Mouse (Mus musculus) lung, embryonic 14.5 days (tissue): ENCODE data around the gene Map3k6. TPM values are rescaled to one million over a fixed set of nuclear protein-coding genes. Genes with fewer than 3 reads are reported as not detected.
A peak's percentile ranks its signal among the peaks of the same experiment; 100 is the strongest.

Source experiments
- ATAC-seq: fragments of 200-750 bp; cut with Nextera tagmentation; 2 replicates; pipeline ENCODE4 v1.8.0; 2017; ENCODE audit warnings: mild to moderate bottlenecking, moderate TSS enrichment, moderate library complexity; ENCODE audit not compliant: insufficient read depth
- DNase-seq: peaks from one replicate; pipeline ENCODE4 v3.0.0-alpha.2; 2015
- H3K27ac ChIP-seq: fragments of 300-500 bp; sonication (generic); 2 replicates; pipeline ENCODE4 v1.5.1; 2014; ENCODE audit warnings: low read depth, mild to moderate bottlenecking, moderate library complexity
- H3K27me3 ChIP-seq: fragments of 300-500 bp; sonication (generic); 2 replicates; pipeline ENCODE4 v1.6.1; 2014; ENCODE audit warnings: low read length, control low read depth; ENCODE audit not compliant: insufficient read depth
- H3K36me3 ChIP-seq: fragments of 300-500 bp; sonication (generic); 2 replicates; pipeline ENCODE4 v1.6.1; 2014; ENCODE audit warnings: control low read depth; ENCODE audit not compliant: insufficient read depth
- H3K4me1 ChIP-seq: fragments of 300-500 bp; sonication (generic); 2 replicates; pipeline ENCODE4 v1.6.1; 2014; ENCODE audit warnings: antibody characterized with exemption, control low read depth; ENCODE audit not compliant: insufficient read depth
- H3K4me2 ChIP-seq: fragments of 300-500 bp; sonication (generic); 2 replicates; pipeline ENCODE4 v1.6.1; 2014; ENCODE audit warnings: mild to moderate bottlenecking
- H3K4me3 ChIP-seq: fragments of 300-500 bp; sonication (generic); 2 replicates; pipeline ENCODE4 v1.5.1; 2014; ENCODE audit warnings: low read depth, low read length
- H3K9ac ChIP-seq: fragments of 300-500 bp; sonication (generic); 2 replicates; pipeline ENCODE4 v1.6.1; 2014
- H3K9me3 ChIP-seq: fragments of 300-500 bp; sonication (generic); 2 replicates; pipeline ENCODE4 v1.6.1; 2016; ENCODE audit warnings: low read depth, low read length, control low read depth
- CTCF ChIP-seq: IDR thresholded peaks from 2 replicates; pipeline ENCODE4 v1.5.1; 2016; ENCODE audit warnings: antibody characterized with exemption, low read depth
- WGBS: fragments of 180-500 bp; shearing (Covaris S2); extraction: QIAGEN DNeasy Blood & Tissue Kit; methylation state at CpG from one replicate; pipeline ENCODE4 v1.1.7; 2014; 5-methylcytosine and 5-hydroxymethylcytosine counted together
- polyA plus RNA-seq: library from polyadenylated mRNA; unstranded; fragments of >200 nt; fragmentation: Nextera tagmentation; extraction: Ambion mirVana; gene quantifications from 2 replicates; pipeline ENCODE4 v1.2.1, GENCODE M21; 2014

The Map3k6 gene
- polyA plus RNA-seq, 1 experiment from 2014 or later, result 2.2 TPM

DNA sequence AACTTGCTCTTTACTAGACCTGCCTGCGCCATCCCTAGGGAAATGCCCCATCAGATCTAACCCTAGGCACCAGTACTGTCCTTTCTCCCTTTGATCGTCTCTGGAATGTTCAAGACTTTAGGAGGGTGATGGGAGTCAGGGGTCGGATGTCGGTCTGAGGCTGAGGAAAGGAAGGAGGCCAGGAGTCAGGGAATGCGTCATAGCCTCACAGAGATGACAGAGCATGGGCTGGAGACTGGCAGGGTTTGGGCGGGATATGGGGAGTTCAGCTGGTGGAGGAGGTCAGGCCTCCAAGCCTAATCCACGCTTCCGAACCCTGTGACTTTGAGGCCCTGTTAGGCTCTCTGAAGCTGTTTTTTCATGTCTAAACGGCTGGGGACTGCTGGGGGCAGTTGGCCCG lies 27.0 kb upstream of the Map3k6 start:
- Histone ChIP-seq H3K4me3 (no peak overlapping the region), H3K4me1 (peaks cover 11% of the 10 kb centered on the region), H3K27ac (no peak overlapping the region), H3K9me3 (no peaks in the 10 kb centered on the region), H3K4me2 (peak overlapping the region; percentile 100), H3K9ac (no peak overlapping the region), H3K27me3 (peaks cover 28% of the 10 kb centered on the region; the same call in 1 of the 2 replicates), H3K36me3 (no peaks in the 10 kb centered on the region)
- no peak for DNase-seq
- TF ChIP-seq CTCF, result no peak
- 17% methylated on average over 10 of the region's 10 CpGs for WGBS
- 0 out of 2 replicates have a peak, but pooled peaks have one; percentile 9 for ATAC-seq

GRCm38 (mm10) chr4:133217641-133218040 lies 23.0 kb upstream of the Map3k6 start:
- peak; percentile 98 for TF ChIP-seq CTCF
- 4% methylated on average over 5 of the region's 5 CpGs for WGBS
- Histone ChIP-seq H3K9ac (no peak overlapping the region), H3K9me3 (no peaks in the 10 kb centered on the region), H3K4me1 (peaks cover 5% of the 10 kb centered on the region), H3K27ac (no peak overlapping the region), H3K4me3 (no peak overlapping the region), H3K27me3 (peaks cover 15% of the 10 kb centered on the region; the same call in 1 of the 2 replicates), H3K4me2 (no peak overlapping the region), H3K36me3 (no peaks in the 10 kb centered on the region)
- DNase-seq (peak; percentile 86), ATAC-seq (no peak)

DNA sequence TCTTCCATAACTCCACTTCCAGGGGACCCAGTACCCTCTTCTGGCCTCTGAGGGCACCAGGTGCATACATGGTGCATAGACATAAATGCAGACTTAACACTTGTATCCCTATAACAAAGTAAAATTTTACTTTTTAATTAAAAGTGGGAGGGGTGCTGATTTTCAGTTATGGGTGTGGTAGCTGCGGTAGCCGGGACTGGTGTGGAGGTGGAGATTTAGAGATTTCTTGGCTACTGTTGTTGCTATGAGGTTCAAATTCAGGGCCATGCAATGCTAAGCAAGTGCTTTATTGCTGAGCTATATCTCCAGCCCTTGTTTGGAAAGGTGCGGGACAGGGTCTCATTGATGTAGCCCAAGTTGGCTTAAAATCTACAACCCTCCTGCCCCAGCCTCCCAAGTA lies 21.9 kb upstream of the Map3k6 start:
- DNase-seq (no peak), ATAC-seq (no peak)
- H3K27me3 ChIP-seq, result peaks cover 4% of the 10 kb centered on the region; the same call in 1 of the 2 replicates

DNA sequence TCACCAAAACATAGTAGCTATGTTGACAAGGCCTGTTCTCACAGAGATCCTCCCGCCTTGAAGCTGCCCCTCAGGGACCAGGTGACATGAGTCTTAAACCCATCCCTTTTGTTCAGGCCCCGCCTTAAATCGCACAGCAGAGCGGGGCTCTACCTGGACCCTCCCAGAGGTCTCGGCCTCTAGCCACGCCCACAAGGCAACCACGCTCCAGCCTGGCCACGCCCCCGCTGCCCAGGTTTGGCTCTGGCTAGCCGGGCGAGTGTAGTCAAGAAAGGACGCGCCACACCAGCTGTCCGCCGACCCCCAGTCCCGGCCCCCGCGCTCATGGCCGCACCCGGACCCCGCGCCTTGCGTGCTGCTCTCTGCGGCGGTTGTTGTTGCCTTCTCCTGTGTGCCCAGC lies 20.0 kb upstream of the Map3k6 start:
- DNase-seq (peak; percentile 72), ATAC-seq (no peak)

More for the DNA sequence above, 21.9 kb upstream of the Map3k6 start:
- 85% methylated on average over 3 of the region's 3 CpGs for WGBS
- Histone ChIP-seq H3K4me3 (no peak overlapping the region), H3K36me3 (no peaks in the 10 kb centered on the region), H3K9ac (no peak overlapping the region), H3K27ac (no peak overlapping the region), H3K4me2 (no peak overlapping the region), H3K9me3 (no peaks in the 10 kb centered on the region), H3K4me1 (no peaks in the 10 kb centered on the region; the same call in 1 of the 2 replicates)
- TF ChIP-seq CTCF, result no peak

DNA sequence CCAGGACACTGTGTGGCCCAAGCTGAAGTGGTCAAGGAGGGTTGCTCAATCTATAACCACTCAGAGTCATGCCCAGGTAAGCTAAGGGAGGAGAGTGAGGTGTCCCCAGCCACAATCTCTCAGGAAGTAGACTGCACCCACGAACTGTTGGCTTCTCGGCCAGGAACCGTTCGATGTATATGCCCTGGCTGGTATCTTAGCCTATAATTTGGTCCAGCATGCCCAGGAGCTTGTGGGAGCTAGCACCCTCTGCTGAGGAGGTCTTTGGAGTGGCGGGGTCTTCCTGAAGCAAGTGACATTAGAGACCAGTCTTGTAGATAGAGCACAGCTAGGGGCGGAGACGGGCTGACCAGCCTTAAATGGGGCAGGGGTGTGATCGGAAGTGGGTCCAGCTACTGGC lies 18.9 kb upstream of the Map3k6 start:
- ATAC-seq (no peak), DNase-seq (no peak)
- H3K9me3 ChIP-seq, result no peaks in the 10 kb centered on the region
- no peak overlapping the region for H3K9ac ChIP-seq
- no peak for TF ChIP-seq CTCF
- no peaks in the 10 kb centered on the region for H3K27me3 ChIP-seq
- no peak overlapping the region for H3K27ac ChIP-seq
- H3K4me1 ChIP-seq, result no peaks in the 10 kb centered on the region; the same call in 1 of the 2 replicates
- no peak overlapping the region for H3K4me3 ChIP-seq
- 80% methylated on average over 8 of the region's 8 CpGs for WGBS
- no peak overlapping the region for H3K4me2 ChIP-seq
- H3K36me3 ChIP-seq, result no peaks in the 10 kb centered on the region

More for the DNA sequence above, 20.0 kb upstream of the Map3k6 start:
- Histone ChIP-seq H3K36me3 (no peaks in the 10 kb centered on the region), H3K9me3 (no peaks in the 10 kb centered on the region), H3K27ac (no peak overlapping the region), H3K4me3 (peak overlapping the region; percentile 35), H3K9ac (peak overlapping the region; percentile 49), H3K4me2 (peak overlapping the region; percentile 65), H3K4me1 (no peaks in the 10 kb centered on the region; the same call in 1 of the 2 replicates), H3K27me3 (no peaks in the 10 kb centered on the region)
- WGBS, result 3% methylated on average over 25 of the region's 25 CpGs
- TF ChIP-seq CTCF, result no peak

GRCm38 (mm10) chr4:133223875-133224274 lies 16.7 kb upstream of the Map3k6 start:
- H3K9me3 ChIP-seq, result no peaks in the 10 kb centered on the region
- no peak overlapping the region for H3K9ac ChIP-seq
- no peak for ATAC-seq

GRCm38 (mm10) chr4:133226073-133226472 lies 14.5 kb upstream of the Map3k6 start:
- ATAC-seq (no peak), DNase-seq (no peak)
- no peak overlapping the region for H3K4me2 ChIP-seq
- no peaks in the 10 kb centered on the region for H3K27me3 ChIP-seq
- TF ChIP-seq CTCF, result no peak
- no peak overlapping the region for H3K4me3 ChIP-seq
- H3K27ac ChIP-seq, result no peak overlapping the region
- H3K9me3 ChIP-seq, result no peaks in the 10 kb centered on the region
- WGBS, result 59% methylated on average over 10 of the region's 10 CpGs
- no peak overlapping the region for H3K9ac ChIP-seq
- no peaks in the 10 kb centered on the region for H3K4me1 ChIP-seq
- H3K36me3 ChIP-seq, result no peaks in the 10 kb centered on the region

More at GRCm38 (mm10) chr4:133223875-133224274, 16.7 kb upstream of the Map3k6 start:
- Histone ChIP-seq H3K4me2 (no peak overlapping the region), H3K4me3 (no peak overlapping the region), H3K27ac (0 out of 2 replicates have a peak overlapping the region, but pooled peaks have one; percentile 2), H3K4me1 (no peaks in the 10 kb centered on the region; the same call in 1 of the 2 replicates), H3K36me3 (no peaks in the 10 kb centered on the region), H3K27me3 (no peaks in the 10 kb centered on the region)
- TF ChIP-seq CTCF, result no peak
- WGBS, result 45% methylated on average over 5 of the region's 5 CpGs
- peak; percentile 50 for DNase-seq
